Mouse (Mus musculus) MEL (cell line): ENCODE results near the gene Olfr984. TPM values are rescaled to one million over a fixed set of nuclear protein-coding genes. Genes with fewer than 3 reads are reported as not detected.

ENCODE experiments used
- DNase-seq: peaks from one replicate; pipeline ENCODE4 v3.0.0; 2011; ENCODE audit warnings: low read depth, low spot score
- H3K27ac ChIP-seq: 2 replicates; pipeline ENCODE4 v1.5.1; 2012; ENCODE audit warnings: low read depth, mild to moderate bottlenecking, control low read depth, low read length, moderate library complexity; ENCODE audit not compliant: control insufficient read depth
- H3K27me3 ChIP-seq, 2 experiments: fragments of 150-350 bp in 1 of 2; sonication (generic) in 1 of 2; 2 replicates each; pipeline ENCODE4 v1.6.1; 2012; ENCODE audit warnings: low read length in 2 of 2, mild to moderate bottlenecking in 2 of 2, improper control_type of control experiment in 1 of 2, moderate library complexity in 1 of 2; ENCODE audit not compliant: insufficient read depth in 2 of 2, control insufficient read depth in 1 of 2
- H3K36me3 ChIP-seq, 2 experiments: 2 replicates each; pipeline ENCODE4 v1.6.1; 2012 to 2014; ENCODE audit warnings: low read length in 2 of 2, improper control_type of control experiment in 1 of 2, inconsistent platforms in 1 of 2, mild to moderate bottlenecking in 1 of 2; ENCODE audit not compliant: insufficient read depth in 2 of 2, control insufficient read depth in 1 of 2
- H3K4me1 ChIP-seq, 2 experiments: fragments of 150-350 bp in 1 of 2; sonication (generic) in 1 of 2; 2 replicates each; pipeline ENCODE4 v1.6.1; 2012; ENCODE audit warnings: low read length in 2 of 2, improper control_type of control experiment in 1 of 2, mild to moderate bottlenecking in 1 of 2; ENCODE audit not compliant: insufficient read depth in 2 of 2, control insufficient read depth in 1 of 2
- H3K4me3 ChIP-seq, 2 experiments: fragments of 150-350 bp in 1 of 2; sonication (generic) in 1 of 2; 2 replicates each; pipeline ENCODE4 v1.5.1; 2012; ENCODE audit warnings: low read depth in 2 of 2, low read length in 2 of 2, mild to moderate bottlenecking in 2 of 2, moderate library complexity in 2 of 2, control low read depth in 1 of 2, improper control_type of control experiment in 1 of 2; ENCODE audit not compliant: control insufficient read depth in 1 of 2, insufficient read depth in 1 of 2
- H3K79me2 ChIP-seq: 2 replicates; pipeline ENCODE4 v1.6.1; 2012; ENCODE audit warnings: mild to moderate bottlenecking, low read length, moderate library complexity; ENCODE audit not compliant: control insufficient read depth, poor library complexity, insufficient read depth
- H3K9ac ChIP-seq: 2 replicates; pipeline ENCODE4 v1.6.1; 2012; ENCODE audit warnings: low read depth, mild to moderate bottlenecking, control low read depth, low read length, moderate library complexity; ENCODE audit not compliant: control insufficient read depth, poor library complexity, severe bottlenecking
- H3K9me3 ChIP-seq: fragments of 150-350 bp; sonication (generic); replicated peaks from 2 replicates; pipeline ENCODE4 v1.6.1; 2012; ENCODE audit warnings: mild to moderate bottlenecking, low read length, improper control_type of control experiment, moderate library complexity; ENCODE audit not compliant: insufficient read depth
- E2F4 ChIP-seq: IDR thresholded peaks from 2 replicates; pipeline ENCODE4 v1.6.1; 2011; ENCODE audit warnings: low read depth, low read length, improper control_type of control experiment, borderline replicate concordance
- ELF1 ChIP-seq: IDR thresholded peaks from 2 replicates; pipeline ENCODE4 v1.6.1; 2014; ENCODE audit warnings: low read depth, mild to moderate bottlenecking, inconsistent platforms, low read length, improper control_type of control experiment, moderate library complexity
- EP300 ChIP-seq, 2 experiments: IDR thresholded peaks; 2 replicates each; pipeline ENCODE4 v1.6.1; 2011; ENCODE audit warnings: improper control_type of control experiment in 2 of 2, low read length in 2 of 2, low read depth in 1 of 2, mild to moderate bottlenecking in 1 of 2
- HCFC1 ChIP-seq: IDR thresholded peaks from 2 replicates; pipeline ENCODE4 v1.6.1; 2012; ENCODE audit warnings: low read depth, mild to moderate bottlenecking, inconsistent platforms, low read length, improper control_type of control experiment, moderate library complexity
- KAT2A ChIP-seq: conservative IDR thresholded peaks from 2 replicates; pipeline ENCODE4 v1.6.1; 2012; ENCODE audit warnings: low read depth, low read length, improper control_type of control experiment, inconsistent platforms
- NELFE ChIP-seq: IDR thresholded peaks from 2 replicates; pipeline ENCODE4 v1.6.1; 2011; ENCODE audit warnings: low read depth, low read length, improper control_type of control experiment
- POLR2A ChIP-seq, 2 experiments: IDR thresholded peaks; 2 replicates each; pipeline ENCODE4 v1.6.1; 2011 to 2012; ENCODE audit warnings: low read length in 2 of 2, mild to moderate bottlenecking in 2 of 2, control low read depth in 1 of 2, improper control_type of control experiment in 1 of 2, low read depth in 1 of 2, moderate library complexity in 1 of 2; ENCODE audit not compliant: control insufficient read depth in 1 of 2, insufficient read depth in 1 of 2, poor library complexity in 1 of 2
- POLR2AphosphoS5 ChIP-seq: IDR thresholded peaks from 2 replicates; pipeline ENCODE4 v1.6.1; 2012; ENCODE audit warnings: low read depth, borderline replicate concordance, mild to moderate bottlenecking, inconsistent platforms, low read length, moderate library complexity, mixed read lengths
- RCOR1 ChIP-seq: IDR thresholded peaks from 2 replicates; pipeline ENCODE4 v1.6.1; 2012; ENCODE audit warnings: low read depth, mild to moderate bottlenecking, inconsistent platforms, low read length, improper control_type of control experiment
- SMC3 ChIP-seq: IDR thresholded peaks from 2 replicates; pipeline ENCODE4 v1.6.1; 2011; ENCODE audit warnings: low read depth, low read length, improper control_type of control experiment
- TAL1 ChIP-seq: IDR thresholded peaks from 2 replicates; pipeline ENCODE4 v1.6.1; 2012; ENCODE audit warnings: mild to moderate bottlenecking, inconsistent platforms, low read length, moderate library complexity, mixed read lengths
- TBP ChIP-seq: IDR thresholded peaks from 2 replicates; pipeline ENCODE4 v1.8.0; 2011; ENCODE audit warnings: low read depth, low read length, improper control_type of control experiment
- TCF12 ChIP-seq: IDR thresholded peaks from 2 replicates; pipeline ENCODE4 v1.6.1; 2014; ENCODE audit warnings: low read depth, mild to moderate bottlenecking, inconsistent platforms, low read length, improper control_type of control experiment, moderate library complexity
- UBTF ChIP-seq: IDR thresholded peaks from 2 replicates; pipeline ENCODE4 v1.6.1; 2012; ENCODE audit warnings: low read depth, mild to moderate bottlenecking, inconsistent platforms, low read length, improper control_type of control experiment, moderate library complexity, borderline replicate concordance; ENCODE audit not compliant: insufficient read depth
- USF2 ChIP-seq, 2 experiments: IDR thresholded peaks; 2 replicates each; pipeline ENCODE4 v1.6.1; 2011 to 2012; ENCODE audit warnings: improper control_type of control experiment in 2 of 2, low read length in 2 of 2, borderline replicate concordance in 1 of 2, inconsistent platforms in 1 of 2, low read depth in 1 of 2, mild to moderate bottlenecking in 1 of 2; ENCODE audit not compliant: insufficient read depth in 1 of 2
- ZC3H11A ChIP-seq: IDR thresholded peaks from 2 replicates; pipeline ENCODE4 v1.6.1; 2012; ENCODE audit warnings: low read depth, mild to moderate bottlenecking, inconsistent platforms, low read length, improper control_type of control experiment
- ZKSCAN1 ChIP-seq: IDR thresholded peaks from 2 replicates; pipeline ENCODE4 v1.6.1; 2012; ENCODE audit warnings: low read depth, mild to moderate bottlenecking, inconsistent platforms, low read length, improper control_type of control experiment, moderate library complexity
- ZMIZ1 ChIP-seq: IDR thresholded peaks from 2 replicates; pipeline ENCODE4 v1.6.1; 2012; ENCODE audit warnings: low read depth, mild to moderate bottlenecking, inconsistent platforms, low read length, improper control_type of control experiment, moderate library complexity
- ZNF384 ChIP-seq: IDR thresholded peaks from 2 replicates; pipeline ENCODE4 v1.6.1; 2012; ENCODE audit warnings: low read depth, mild to moderate bottlenecking, inconsistent platforms, low read length, improper control_type of control experiment
- polyA plus RNA-seq, 2 experiments: library from polyadenylated mRNA; stranded (reverse) in 1 of 2; unstranded in 1 of 2; fragments of >175 nt in 1 of 2; fragments of >200 nt in 1 of 2; gene quantifications; 2 replicates each; pipeline versions ENCODE4 v1.2.1 to v1.2.4; 2012; ENCODE audit warnings: low replicate concordance in 2 of 2, low read depth in 1 of 2; ENCODE audit not compliant: insufficient read length in 2 of 2, insufficient read depth in 1 of 2, missing spikeins in 1 of 2
- total RNA-seq: library from RNA; depleted of rRNA; stranded (reverse); fragments of 300-350 nt; gene quantifications from 2 replicates; pipeline ENCODE4 v1.2.3, GENCODE M21; 2012; rRNA removed

The Olfr984 gene
- total RNA-seq (not detected in 2 replicates), polyA plus RNA-seq (not detected)

- H3K9ac ChIP-seq: no peak within 1 kb of the TSS
- no peak within 1 kb of the TSS for H3K4me3 ChIP-seq
- TF ChIP-seq RCOR1: no peak
- TF ChIP-seq TCF12: no peak
- no peak for TF ChIP-seq TBP
- no peak for TF ChIP-seq SMC3
- TF ChIP-seq ELF1: no peak
- TF ChIP-seq UBTF: no peak
- no peak for TF ChIP-seq POLR2AphosphoS5
- no peak for TF ChIP-seq EP300 (IDR thresholded peaks at IDR 0.05; ENCODE audit: low read depth in 1 of 2, low read length in 2 of 2)
- TF ChIP-seq USF2 (IDR thresholded peaks at IDR 0.05; ENCODE audit: borderline replicate concordance in 1 of 2, insufficient read depth in 1 of 2, low read depth in 1 of 2, low read length in 2 of 2): no peak
- H3K36me3 ChIP-seq: no peaks in the 10 kb centered on the region
- H3K27ac ChIP-seq: no peak within 1 kb of the TSS
- H3K9me3 ChIP-seq: no peaks in the 10 kb centered on the region
- no peak for DNase-seq
- H3K4me1 ChIP-seq: no peaks in the 10 kb centered on the region
- H3K79me2 ChIP-seq: no peaks in the 10 kb centered on the region
- no peaks in the 10 kb centered on the region for H3K27me3 ChIP-seq
Observed at GRCm38 (mm10) chr9:40114106-40114505, at the start of gene Olfr984. TSS of gene Olfr984 (minus strand) at chr9:40114206.

DNA sequence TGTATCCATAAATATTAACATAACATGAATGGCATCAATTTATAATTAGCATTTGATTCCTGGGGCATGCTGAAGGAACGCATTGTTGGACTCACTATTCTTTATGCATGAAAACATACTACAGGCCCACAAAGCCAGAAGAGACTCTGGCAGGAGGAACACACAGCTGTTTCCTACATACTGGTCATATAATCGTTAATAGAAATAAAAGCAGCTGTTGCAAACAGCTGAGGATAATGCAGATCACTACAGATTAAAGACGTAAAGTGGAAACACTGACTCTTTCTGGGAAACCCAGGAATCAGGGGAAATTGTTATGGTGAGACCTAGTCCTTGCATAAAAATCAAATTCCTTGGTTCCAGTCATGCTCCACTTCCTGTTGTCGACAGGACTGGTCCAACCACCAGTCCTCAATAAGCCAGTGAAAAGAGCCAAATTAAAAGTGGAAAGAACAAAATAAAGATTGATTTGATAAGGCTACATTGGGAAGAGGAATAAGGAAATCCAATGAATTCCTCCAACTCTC is 41.2 kb upstream of the Olfr984 start:
- TF ChIP-seq E2F4 (no peak), NELFE (no peak), KAT2A (no peak), SMC3 (no peak), ZC3H11A (no peak), TCF12 (no peak), ZKSCAN1 (no peak), ZMIZ1 (no peak), TAL1 (no peak), HCFC1 (no peak), ZNF384 (no peak), TBP (no peak), POLR2A (IDR thresholded peaks at IDR 0.05; ENCODE audit: control insufficient read depth in 1 of 2, insufficient read depth in 1 of 2, low read depth in 1 of 2, low read length in 2 of 2, poor library complexity in 1 of 2) (no peak)
- Histone ChIP-seq H3K9me3 (no peaks in the 10 kb centered on the region), H3K4me1 (no peaks in the 10 kb centered on the region), H3K36me3 (no peaks in the 10 kb centered on the region), H3K27me3 (no peaks in the 10 kb centered on the region; a peak in 1 of 4 replicates), H3K9ac (no peak overlapping the region), H3K79me2 (no peaks in the 10 kb centered on the region), H3K4me3 (no peak overlapping the region), H3K27ac (no peak overlapping the region)
- DNase-seq: no peak
